Mouse (Mus musculus): ENCODE measurements around the gene Plekha4.

- peak; percentile 85 for TF ChIP-seq CTCF (IDR thresholded peaks at IDR 0.05; ENCODE audit: borderline replicate concordance, insufficient read depth, low read depth, low read length)
- peak; percentile 38; the same call in 1 of the 2 replicates for TF ChIP-seq POLR2A (IDR thresholded peaks at IDR 0.05; ENCODE audit: borderline replicate concordance, insufficient read depth, low read length)
Observed at GRCm38 (mm10) chr7:45589173-45589572, 63.0 kb downstream of the Plekha4 start.

Data from cerebellum, adult 2 months (tissue).